In genomic region chr5:24751305-24752174, GRCm38 (mm10) we compare ENCODE assay signal across 8 mouse cellular contexts. TPM values are rescaled to one million over a fixed set of nuclear protein-coding genes. Genes with fewer than 3 reads are reported as not detected.
DNase-seq lines count a peak whose midpoint lies in the region; ATAC-seq lines count a peak whose summit lies in the region.

No protein-coding gene starts in this region.

- H3K36me3 ChIP-seq in embryonic facial prominence, embryonic 11.5 days (replicated peaks; ENCODE audit: control insufficient read depth, insufficient read depth, low read depth, low read length): no peaks in the 10 kb centered on the region
- no peaks in the 10 kb centered on the region for H3K36me3 ChIP-seq in heart, embryonic 13.5 days
- no peaks in the 10 kb centered on the region for H3K36me3 ChIP-seq in kidney, embryonic 15.5 days
- no peaks in the 10 kb centered on the region for H3K36me3 ChIP-seq in liver, embryonic 16.5 days (ENCODE audit: control insufficient read depth, insufficient read depth)

- H3K4me3 ChIP-seq in embryonic facial prominence, embryonic 11.5 days (ENCODE audit: low read depth, low read length): peak overlapping the region; percentile 36
- H3K4me3 ChIP-seq in heart, embryonic 13.5 days: peak overlapping the region; percentile 69
- peak overlapping the region; percentile 55 for H3K4me3 ChIP-seq in kidney, embryonic 15.5 days (replicated peaks)
- H3K4me3 ChIP-seq in liver, embryonic 16.5 days (ENCODE audit: low read depth, low read length): peak overlapping the region; percentile 58

- H3K9ac ChIP-seq in embryonic facial prominence, embryonic 11.5 days (replicated peaks; ENCODE audit: low read length): peak overlapping the region; percentile 64
- H3K9ac ChIP-seq in heart, embryonic 13.5 days: peak overlapping the region; percentile 94
- H3K9ac ChIP-seq in kidney, embryonic 15.5 days: peak overlapping the region; percentile 77
- peak overlapping the region; percentile 69 for H3K9ac ChIP-seq in liver, embryonic 16.5 days (ENCODE audit: low read depth, low read length)

- H3K4me1 ChIP-seq in embryonic facial prominence, embryonic 11.5 days (ENCODE audit: control insufficient read depth, insufficient read depth, low read length): peaks cover 10% of the 10 kb centered on the region
- H3K4me1 ChIP-seq in heart, embryonic 13.5 days: peaks cover 51% of the 10 kb centered on the region
- H3K4me1 ChIP-seq in kidney, embryonic 15.5 days: peaks cover 75% of the 10 kb centered on the region
- H3K4me1 ChIP-seq in liver, embryonic 16.5 days (ENCODE audit: control insufficient read depth, low read depth, low read length): peaks cover 10% of the 10 kb centered on the region

- no peaks in the 10 kb centered on the region for H3K27me3 ChIP-seq in embryonic facial prominence, embryonic 11.5 days (ENCODE audit: control insufficient read depth, insufficient read depth, low read length)
- H3K27me3 ChIP-seq in heart, embryonic 13.5 days (replicated peaks): no peaks in the 10 kb centered on the region; the same call in 1 of the 2 replicates
- no peaks in the 10 kb centered on the region for H3K27me3 ChIP-seq in kidney, embryonic 15.5 days
- peaks cover 4% of the 10 kb centered on the region for H3K27me3 ChIP-seq in liver, embryonic 16.5 days (ENCODE audit: control insufficient read depth, insufficient read depth, low read depth, low read length)

- peak overlapping the region; percentile 36 for H3K27ac ChIP-seq in embryonic facial prominence, embryonic 11.5 days (replicated peaks; ENCODE audit: low read depth, low read length)
- H3K27ac ChIP-seq in heart, embryonic 13.5 days (replicated peaks): peak overlapping the region; percentile 97
- peak overlapping the region; percentile 97 for H3K27ac ChIP-seq in kidney, embryonic 15.5 days
- H3K27ac ChIP-seq in liver, embryonic 16.5 days (ENCODE audit: low read length): peak overlapping the region; percentile 40

- peak; percentile 60 for ATAC-seq in embryonic facial prominence, embryonic 11.5 days (replicated peaks; ENCODE audit: insufficient number of reproducible peaks, low FRiP score, low TSS enrichment, low read depth)
- ATAC-seq in heart, embryonic 13.5 days (ENCODE audit: extremely low read depth, insufficient number of reproducible peaks, low FRiP score, low TSS enrichment): peak; percentile 14; the same call in 1 of the 2 replicates
- peak; percentile 78 for ATAC-seq in kidney, embryonic 15.5 days (replicated peaks; ENCODE audit: low FRiP score)
- ATAC-seq in liver, embryonic 16.5 days (ENCODE audit: low read depth): peak; percentile 54

- WGBS in embryonic facial prominence, embryonic 11.5 days: 2% methylated on average over 25 of the region's 25 CpGs
- 2% methylated on average over 25 of the region's 25 CpGs for WGBS in heart, embryonic 13.5 days
- WGBS in kidney, embryonic 15.5 days: 1% methylated on average over 25 of the region's 25 CpGs
- WGBS in liver, embryonic 16.5 days (ENCODE audit: insufficient replicate concordance): 5% methylated on average over 25 of the region's 25 CpGs

- H3K9me3 ChIP-seq in embryonic facial prominence, embryonic 11.5 days (replicated peaks; ENCODE audit: control insufficient read depth, low read length): no peaks in the 10 kb centered on the region
- no peaks in the 10 kb centered on the region for H3K9me3 ChIP-seq in heart, embryonic 13.5 days
- H3K9me3 ChIP-seq in kidney, embryonic 15.5 days (replicated peaks): no peaks in the 10 kb centered on the region
- H3K9me3 ChIP-seq in liver, embryonic 16.5 days (replicated peaks; ENCODE audit: control insufficient read depth, low read length): no peaks in the 10 kb centered on the region

- DNase-seq in CD4-positive helper T cell, adult 2 months (ENCODE audit: low read depth, low spot score): peak; percentile 82
- DNase-seq in adipocyte (ENCODE audit: low spot score): peak; percentile 86
- DNase-seq in embryonic facial prominence, embryonic 11.5 days (ENCODE audit: low spot score): peak; percentile 71
- DNase-seq in neural tube, embryonic 10.5 days (ENCODE audit: extremely low spot score, low spot score): peak; percentile 62
- peak; percentile 66 to 67 for DNase-seq in thymus, postnatal 10 days (ENCODE audit: low spot score in 2 of 2)

- peak overlapping the region; percentile 50 for H3K4me2 ChIP-seq in embryonic facial prominence, embryonic 11.5 days (ENCODE audit: low read depth, low read length)
- peak overlapping the region; percentile 94 for H3K4me2 ChIP-seq in heart, embryonic 13.5 days
- H3K4me2 ChIP-seq in kidney, embryonic 15.5 days: peak overlapping the region; percentile 83
- peak overlapping the region; percentile 72 for H3K4me2 ChIP-seq in liver, embryonic 16.5 days (ENCODE audit: low read depth, low read length)

RNA-seq across cellular contexts. Expression of gene Crygn, which starts 6.3 kb away (rescaled TPM):
- polyA plus RNA-seq in embryonic facial prominence, embryonic 11.5 days (2014; fragmentation: Nextera tagmentation; extraction: Ambion mirVana): 3.3 TPM in 1 of 2 replicates, not detected in the other
- polyA plus RNA-seq in heart, embryonic 13.5 days (2015; fragmentation: Nextera tagmentation; extraction: Ambion mirVana): 1.9 and 3.0 TPM in 2 replicates
- polyA plus RNA-seq in kidney, embryonic 15.5 days (2015; fragmentation: Nextera tagmentation; extraction: Ambion mirVana): 2.0 and 3.4 TPM in 2 replicates
- 0.47 and 0.50 TPM in 2 replicates for polyA plus RNA-seq in liver, embryonic 16.5 days (2015; fragmentation: Nextera tagmentation; extraction: Ambion mirVana)

RNA-seq across cellular contexts. Expression of gene Wdr86, which starts 21.0 kb away (rescaled TPM):
- 53.8 and 57.5 TPM in 2 replicates for polyA plus RNA-seq in embryonic facial prominence, embryonic 11.5 days (2014; fragmentation: Nextera tagmentation; extraction: Ambion mirVana)
- 7.7 and 7.9 TPM in 2 replicates for polyA plus RNA-seq in heart, embryonic 13.5 days (2015; fragmentation: Nextera tagmentation; extraction: Ambion mirVana)
- 28.4 and 32.4 TPM in 2 replicates for polyA plus RNA-seq in kidney, embryonic 15.5 days (2015; fragmentation: Nextera tagmentation; extraction: Ambion mirVana)
- polyA plus RNA-seq in liver, embryonic 16.5 days (2015; fragmentation: Nextera tagmentation; extraction: Ambion mirVana): 0.99 and 1.0 TPM in 2 replicates

Comparison
In these comparisons a context has a peak if more than half of its experiments do, and no peak if none do; other contexts are left out.
1. Peak in every context shown above with its lines: DNase-seq, ATAC-seq, H3K4me3 ChIP-seq and H3K27ac ChIP-seq.
2. ATAC-seq: peak in every context shown above with its lines; median percentile 78 in kidney, embryonic 15.5 days; 60 in embryonic facial prominence, embryonic 11.5 days; 54 in liver, embryonic 16.5 days; 14 in heart, embryonic 13.5 days.
3. H3K27ac ChIP-seq: peak in every context shown above with its lines; median percentile 97 in heart, embryonic 13.5 days; 97 in kidney, embryonic 15.5 days; 40 in liver, embryonic 16.5 days; 36 in embryonic facial prominence, embryonic 11.5 days.